Mouse (Mus musculus): ENCODE measurements at regions not wholly inside any gene's neighbourhood (a gene's known extent, or its start where the extent isn't known, plus 50 kb on each side); places are given as distances from the start of the nearest gene placed in this dataset.

DNA sequence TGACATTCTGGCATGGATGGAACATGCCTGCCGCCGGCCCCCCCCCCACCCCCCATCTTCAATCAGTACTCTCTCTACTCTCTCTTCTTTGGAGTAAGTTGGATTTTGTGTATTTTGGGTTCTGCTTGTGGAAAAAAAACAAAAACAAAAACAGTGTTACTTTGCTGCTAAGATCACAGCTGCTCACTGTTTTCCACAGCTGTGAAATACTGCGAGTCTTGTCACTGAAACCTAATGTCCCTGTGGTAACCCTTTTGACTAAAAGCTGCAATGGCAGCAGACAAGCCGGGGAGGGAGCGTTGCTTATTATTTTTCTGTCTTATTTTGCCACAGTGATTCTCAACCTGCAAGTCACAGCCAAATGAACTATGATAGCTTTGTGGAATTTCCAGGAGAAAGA, 51.3 kb upstream of the Frmd6 start:
- DNase-seq = no peak

DNA sequence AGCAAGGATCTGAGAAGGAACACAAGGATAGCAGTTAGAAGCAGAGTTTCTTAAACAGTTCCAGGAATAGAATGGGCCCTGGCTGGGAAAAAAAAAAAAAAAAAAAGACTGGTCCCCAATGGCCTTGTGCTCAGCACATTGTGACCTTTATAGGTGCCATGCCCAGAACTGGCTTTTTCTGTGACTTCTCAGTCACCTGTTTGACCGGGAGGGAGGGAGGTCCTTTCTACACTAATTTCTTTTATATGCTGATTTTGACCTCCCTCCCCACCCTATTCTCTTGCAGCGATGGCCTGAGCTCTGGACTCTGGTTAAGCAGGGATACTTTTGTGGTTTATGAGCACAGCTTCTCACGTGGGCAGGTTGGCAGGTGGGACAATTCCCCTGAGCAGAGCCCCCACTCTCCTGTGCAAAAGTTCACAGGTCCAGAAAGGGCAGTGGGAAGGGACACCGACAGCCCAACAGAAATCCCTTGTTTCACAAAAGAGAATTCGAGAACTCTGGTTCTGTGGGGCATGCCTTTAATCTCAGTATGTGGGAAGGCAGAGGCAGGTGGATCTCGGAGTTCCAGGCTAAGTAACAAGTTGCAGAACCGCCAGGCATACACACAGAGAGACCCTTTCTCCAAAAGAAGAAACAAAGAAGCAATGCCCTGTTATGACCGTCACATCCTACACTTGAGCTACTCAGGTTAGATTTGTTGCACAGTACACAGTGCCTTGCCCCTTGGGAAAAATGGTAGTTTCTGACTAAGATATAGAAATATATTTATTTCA, 50.3 kb upstream of the Frmd6 start:
- no peak for DNase-seq

Measured in cerebellum, adult 9-10 months (tissue).